25 mouse cellular contexts compared by ENCODE assay signal in genomic region chr8:78277411-78277810, GRCm38 (mm10).
A peak's percentile ranks its signal among the peaks of the same experiment; 100 is the strongest.
DNase-seq lines count a peak whose midpoint lies in the region; ATAC-seq and TF ChIP-seq lines count a peak whose summit lies in the region.
"Had no signal": no experiment of that assay in that cellular context is flagged by ENCODE, and none has a peak within 500 bp of the region (broad histone marks: within the 10 kb centered on the region; RNA-seq: fewer than 3 reads in every experiment).

No protein-coding gene starts in this region.

- H3K27me3 ChIP-seq in forebrain, embryonic 15.5 days, result no peaks in the 10 kb centered on the region
- no peaks in the 10 kb centered on the region for H3K27me3 ChIP-seq in forebrain, embryonic 10.5 days (ENCODE audit: poor library complexity, severe bottlenecking)
- no peaks in the 10 kb centered on the region for H3K27me3 ChIP-seq in hindbrain, postnatal 0 days (ENCODE audit: insufficient read depth, low read length)
- H3K27me3 ChIP-seq in hindbrain, embryonic 12.5 days, result no peaks in the 10 kb centered on the region
- no peaks in the 10 kb centered on the region for H3K27me3 ChIP-seq in midbrain, postnatal 0 days (ENCODE audit: insufficient read depth, low read length)
- H3K27me3 ChIP-seq in midbrain, embryonic 15.5 days (replicated peaks), result no peaks in the 10 kb centered on the region
- H3K27me3 ChIP-seq: embryonic facial prominence, embryonic 13.5 days; hindbrain, embryonic 15.5 days had no signal

- H3K4me2 ChIP-seq in forebrain, embryonic 15.5 days (replicated peaks), result no peak overlapping the region
- H3K4me2 ChIP-seq in hindbrain, postnatal 0 days (ENCODE audit: low read depth, low read length), result no peak overlapping the region
- H3K4me2 ChIP-seq in hindbrain, embryonic 12.5 days (replicated peaks), result no peak overlapping the region
- H3K4me2 ChIP-seq in midbrain, postnatal 0 days (ENCODE audit: low read depth, low read length, poor library complexity, severe bottlenecking), result no peak overlapping the region
- no peak overlapping the region for H3K4me2 ChIP-seq in midbrain, embryonic 15.5 days
- H3K4me2 ChIP-seq: embryonic facial prominence, embryonic 13.5 days; hindbrain, embryonic 15.5 days had no signal

- peak; percentile 63; the same call in 1 of the 2 replicates for ATAC-seq in forebrain, embryonic 15.5 days (replicated peaks)
- no peak for ATAC-seq in hindbrain, postnatal 0 days
- no peak for ATAC-seq in hindbrain, embryonic 12.5 days (ENCODE audit: low FRiP score)
- ATAC-seq in midbrain, postnatal 0 days (ENCODE audit: low FRiP score), result no peak
- ATAC-seq in midbrain, embryonic 15.5 days (replicated peaks), result no peak
- ATAC-seq: activated CD4-positive, CD25-positive, alpha-beta regulatory T cell, adult 4 months; CD4-positive, CD25-positive, alpha-beta regulatory T cell, adult 4 months; inflammation-experienced regulatory T-cells, adult 6 months; intestine, postnatal 0 days; Patski had no signal

- WGBS in forebrain, embryonic 15.5 days, result 60% methylated on average over 2 of the region's 2 CpGs
- 91% methylated on average over 2 of the region's 2 CpGs for WGBS in forebrain, embryonic 10.5 days
- 44% methylated on average over 2 of the region's 2 CpGs for WGBS in hindbrain, postnatal 0 days
- WGBS in hindbrain, embryonic 12.5 days, result 90% methylated on average over 2 of the region's 2 CpGs
- 77% methylated on average over 2 of the region's 2 CpGs for WGBS in midbrain, postnatal 0 days
- WGBS in midbrain, embryonic 15.5 days, result 74% methylated on average over 2 of the region's 2 CpGs

- H3K27ac ChIP-seq in forebrain, embryonic 15.5 days (replicated peaks), result no peak overlapping the region
- H3K27ac ChIP-seq in forebrain, embryonic 10.5 days, result no peak overlapping the region
- no peak overlapping the region for H3K27ac ChIP-seq in hindbrain, postnatal 0 days
- H3K27ac ChIP-seq in hindbrain, embryonic 12.5 days, result no peak overlapping the region
- H3K27ac ChIP-seq in midbrain, postnatal 0 days (ENCODE audit: low read depth, low read length), result no peak overlapping the region
- no peak overlapping the region for H3K27ac ChIP-seq in midbrain, embryonic 15.5 days
- H3K27ac ChIP-seq: embryonic facial prominence, embryonic 13.5 days; heart, embryonic 10.5 days; hindbrain, embryonic 10.5 days; hindbrain, embryonic 15.5 days had no signal

- no peak overlapping the region for H3K4me3 ChIP-seq in forebrain, embryonic 15.5 days
- no peak overlapping the region for H3K4me3 ChIP-seq in forebrain, embryonic 10.5 days
- H3K4me3 ChIP-seq in hindbrain, postnatal 0 days (ENCODE audit: low read length), result no peak overlapping the region
- H3K4me3 ChIP-seq in hindbrain, embryonic 12.5 days, result no peak overlapping the region
- H3K4me3 ChIP-seq in midbrain, postnatal 0 days (ENCODE audit: low read depth, low read length), result no peak overlapping the region
- H3K4me3 ChIP-seq in midbrain, embryonic 15.5 days, result no peak overlapping the region
- H3K4me3 ChIP-seq: embryonic facial prominence, embryonic 13.5 days; heart, embryonic 10.5 days; hindbrain, embryonic 10.5 days; hindbrain, embryonic 15.5 days had no signal

- no peaks in the 10 kb centered on the region for H3K4me1 ChIP-seq in forebrain, embryonic 15.5 days
- no peaks in the 10 kb centered on the region for H3K4me1 ChIP-seq in forebrain, embryonic 10.5 days
- H3K4me1 ChIP-seq in hindbrain, postnatal 0 days (ENCODE audit: insufficient read depth, low read length), result no peaks in the 10 kb centered on the region
- no peaks in the 10 kb centered on the region for H3K4me1 ChIP-seq in hindbrain, embryonic 12.5 days
- no peaks in the 10 kb centered on the region for H3K4me1 ChIP-seq in midbrain, postnatal 0 days (ENCODE audit: insufficient read depth, low read length)
- H3K4me1 ChIP-seq in midbrain, embryonic 15.5 days, result no peaks in the 10 kb centered on the region
- H3K4me1 ChIP-seq: embryonic facial prominence, embryonic 13.5 days; heart, embryonic 10.5 days; hindbrain, embryonic 10.5 days; hindbrain, embryonic 15.5 days had no signal

- H3K36me3 ChIP-seq in forebrain, embryonic 15.5 days, result no peaks in the 10 kb centered on the region
- no peaks in the 10 kb centered on the region for H3K36me3 ChIP-seq in forebrain, embryonic 10.5 days (replicated peaks)
- no peaks in the 10 kb centered on the region for H3K36me3 ChIP-seq in hindbrain, postnatal 0 days (ENCODE audit: insufficient read depth, low read length)
- no peaks in the 10 kb centered on the region for H3K36me3 ChIP-seq in hindbrain, embryonic 12.5 days
- H3K36me3 ChIP-seq in midbrain, postnatal 0 days (ENCODE audit: insufficient read depth, low read length), result no peaks in the 10 kb centered on the region
- no peaks in the 10 kb centered on the region for H3K36me3 ChIP-seq in midbrain, embryonic 15.5 days (replicated peaks)
- H3K36me3 ChIP-seq: embryonic facial prominence, embryonic 13.5 days; G1E; heart, embryonic 10.5 days; hindbrain, embryonic 10.5 days; hindbrain, embryonic 15.5 days had no signal

- no peak for TF ChIP-seq POLR2A in brain, embryonic 14.5 days (IDR thresholded peaks at IDR 0.05; ENCODE audit: borderline replicate concordance, extremely low read depth, insufficient read depth, insufficient read length, poor library complexity, severe bottlenecking)

- no peak for DNase-seq in forebrain, embryonic 10.5 days (ENCODE audit: extremely low spot score, low spot score)
- peak; percentile 32 for DNase-seq in hindbrain, postnatal 0 days (ENCODE audit: low spot score)
- DNase-seq in midbrain, postnatal 0 days (ENCODE audit: low spot score), result peak; percentile 24
- DNase-seq in brain, embryonic 14.5 days (ENCODE audit: low read depth), result peak; percentile 62
- DNase-seq in yolk sac, embryonic 10.5 days (ENCODE audit: low spot score), result no peak
- DNase-seq: adrenal gland, postnatal 14 days; B cell, adult 2 months; cerebellum, adult 18-20 months; cerebellum, postnatal 36 days; gastrocnemius, postnatal 10 days; heart, adult 18-20 months; heart, postnatal 10 days had no signal

- no peak for TF ChIP-seq CTCF in hindbrain, postnatal 0 days (IDR thresholded peaks at IDR 0.05; ENCODE audit: low read depth)
- TF ChIP-seq CTCF in midbrain, postnatal 0 days (IDR thresholded peaks at IDR 0.05), result no peak
- TF ChIP-seq CTCF in brain, embryonic 14.5 days (IDR thresholded peaks at IDR 0.05; ENCODE audit: borderline replicate concordance, extremely low read depth, insufficient read depth, insufficient read length), result no peak

- H3K9me3 ChIP-seq in forebrain, embryonic 15.5 days, result no peaks in the 10 kb centered on the region
- H3K9me3 ChIP-seq in forebrain, embryonic 10.5 days, result no peaks in the 10 kb centered on the region
- no peaks in the 10 kb centered on the region for H3K9me3 ChIP-seq in hindbrain, postnatal 0 days (ENCODE audit: low read length)
- H3K9me3 ChIP-seq in hindbrain, embryonic 12.5 days (replicated peaks), result no peaks in the 10 kb centered on the region
- H3K9me3 ChIP-seq in midbrain, postnatal 0 days (ENCODE audit: low read length), result no peaks in the 10 kb centered on the region
- no peaks in the 10 kb centered on the region for H3K9me3 ChIP-seq in midbrain, embryonic 15.5 days
- H3K9me3 ChIP-seq: embryonic facial prominence, embryonic 13.5 days; G1E; heart, embryonic 10.5 days; hindbrain, embryonic 10.5 days; hindbrain, embryonic 15.5 days had no signal

- no peak overlapping the region for H3K9ac ChIP-seq in forebrain, embryonic 15.5 days (replicated peaks)
- H3K9ac ChIP-seq in hindbrain, postnatal 0 days (replicated peaks; ENCODE audit: low read length), result no peak overlapping the region
- no peak overlapping the region for H3K9ac ChIP-seq in hindbrain, embryonic 12.5 days
- no peak overlapping the region for H3K9ac ChIP-seq in midbrain, postnatal 0 days (replicated peaks; ENCODE audit: low read length, poor library complexity, severe bottlenecking)
- no peak overlapping the region for H3K9ac ChIP-seq in midbrain, embryonic 15.5 days
- H3K9ac ChIP-seq: embryonic facial prominence, embryonic 13.5 days; hindbrain, embryonic 15.5 days had no signal

Comparison
In these comparisons a context has a peak if more than half of its experiments do, and no peak if none do; other contexts are left out.
1. DNase-seq: peak in hindbrain, postnatal 0 days (single experiment), midbrain, postnatal 0 days (single experiment) and brain, embryonic 14.5 days (single experiment); none in forebrain, embryonic 10.5 days (single experiment) and yolk sac, embryonic 10.5 days (single experiment).